Mouse (Mus musculus) lung, postnatal 0 days (tissue): Measurements from ENCODE around the gene 4930432M17Rik. TPM values are rescaled to one million over a fixed set of nuclear protein-coding genes. Genes with fewer than 3 reads are reported as not detected.

Source experiments
- ATAC-seq: fragments of 200-750 bp; cut with Nextera tagmentation; 2 replicates; pipeline ENCODE4 v1.8.0; 2017; ENCODE audit warnings: moderate library complexity
- DNase-seq: peaks from one replicate; pipeline ENCODE4 v3.0.0-alpha.2; 2016; ENCODE audit warnings: low spot score
- H3K27ac ChIP-seq: fragments of 300-500 bp; sonication (generic); 2 replicates; pipeline ENCODE4 v1.5.1; 2014; ENCODE audit warnings: antibody characterized with exemption, mild to moderate bottlenecking, low read length, mixed read lengths
- H3K27me3 ChIP-seq: fragments of 300-500 bp; sonication (generic); replicated peaks from 2 replicates; pipeline ENCODE4 v1.6.1; 2014; ENCODE audit warnings: low read length, mixed read lengths; ENCODE audit not compliant: insufficient read depth
- H3K36me3 ChIP-seq: fragments of 300-500 bp; sonication (generic); 2 replicates; pipeline ENCODE4 v1.6.1; 2014; ENCODE audit warnings: low read length, mixed read lengths; ENCODE audit not compliant: insufficient read depth
- H3K4me1 ChIP-seq: fragments of 300-500 bp; sonication (generic); 2 replicates; pipeline ENCODE4 v1.6.1; 2014; ENCODE audit warnings: antibody characterized with exemption, low read depth, low read length, mixed read lengths; ENCODE audit not compliant: insufficient read depth
- H3K4me2 ChIP-seq: fragments of 300-500 bp; sonication (generic); replicated peaks from 2 replicates; pipeline ENCODE4 v1.6.1; 2014; ENCODE audit warnings: low read depth, mild to moderate bottlenecking, low read length, moderate library complexity, mixed read lengths
- H3K4me3 ChIP-seq: fragments of 300-500 bp; sonication (generic); 2 replicates; pipeline ENCODE4 v1.5.1; 2014; ENCODE audit warnings: low read depth, low read length
- H3K9ac ChIP-seq: fragments of 300-500 bp; sonication (generic); replicated peaks from 2 replicates; pipeline ENCODE4 v1.6.1; 2014; ENCODE audit warnings: low read depth, mild to moderate bottlenecking
- H3K9me3 ChIP-seq: fragments of 300-500 bp; sonication (generic); 2 replicates; pipeline ENCODE4 v1.6.1; 2016; ENCODE audit warnings: low read length, mixed read lengths
- CTCF ChIP-seq: IDR thresholded peaks from 2 replicates; pipeline ENCODE4 v1.5.1; 2016; ENCODE audit warnings: antibody characterized with exemption, mild to moderate bottlenecking
- EP300 ChIP-seq: IDR thresholded peaks from 2 replicates; pipeline ENCODE4 v1.6.1; 2016; ENCODE audit warnings: antibody characterized with exemption, mild to moderate bottlenecking, control low read depth
- WGBS: fragments of 180-500 bp; shearing (Covaris S2); extraction: QIAGEN DNeasy Blood & Tissue Kit; methylation state at CpG from one replicate; pipeline ENCODE4 v1.1.7; 2014; 5-methylcytosine and 5-hydroxymethylcytosine counted together
- polyA plus RNA-seq: library from polyadenylated mRNA; unstranded; fragments of >200 nt; fragmentation: Nextera tagmentation; extraction: Ambion mirVana; gene quantifications from 2 replicates; pipeline ENCODE4 v1.2.1, GENCODE M21; 2015

The 4930432M17Rik gene
- polyA plus RNA-seq, 1 experiment from 2014 or later: not detected

GRCm38 (mm10) chr3:121682439-121683411 is 12.2 kb downstream of the 4930432M17Rik start:
- no peak for DNase-seq
- ATAC-seq: no peak
- Histone ChIP-seq H3K4me3 (no peak overlapping the region), H3K36me3 (no peaks in the 10 kb centered on the region), H3K4me2 (no peak overlapping the region), H3K4me1 (no peaks in the 10 kb centered on the region), H3K9me3 (no peaks in the 10 kb centered on the region), H3K27me3 (no peaks in the 10 kb centered on the region), H3K9ac (no peak overlapping the region), H3K27ac (no peak overlapping the region)
- WGBS: 67% methylated on average over 10 of the region's 10 CpGs
- TF ChIP-seq CTCF (no peak), EP300 (no peak)

- ATAC-seq (no peak), DNase-seq (no peak)
- 44% methylated on average over 4 of the region's 4 CpGs for WGBS
- Histone ChIP-seq H3K4me3 (no peak overlapping the region), H3K27me3 (no peaks in the 10 kb centered on the region), H3K4me1 (no peaks in the 10 kb centered on the region), H3K9me3 (no peaks in the 10 kb centered on the region), H3K9ac (no peak overlapping the region), H3K4me2 (no peak overlapping the region), H3K36me3 (no peaks in the 10 kb centered on the region), H3K27ac (no peak overlapping the region)
- no peak for TF ChIP-seq EP300
- no peak for TF ChIP-seq CTCF
Observed at GRCm38 (mm10) chr3:121684552-121684951, 14.0 kb downstream of the 4930432M17Rik start.

DNA sequence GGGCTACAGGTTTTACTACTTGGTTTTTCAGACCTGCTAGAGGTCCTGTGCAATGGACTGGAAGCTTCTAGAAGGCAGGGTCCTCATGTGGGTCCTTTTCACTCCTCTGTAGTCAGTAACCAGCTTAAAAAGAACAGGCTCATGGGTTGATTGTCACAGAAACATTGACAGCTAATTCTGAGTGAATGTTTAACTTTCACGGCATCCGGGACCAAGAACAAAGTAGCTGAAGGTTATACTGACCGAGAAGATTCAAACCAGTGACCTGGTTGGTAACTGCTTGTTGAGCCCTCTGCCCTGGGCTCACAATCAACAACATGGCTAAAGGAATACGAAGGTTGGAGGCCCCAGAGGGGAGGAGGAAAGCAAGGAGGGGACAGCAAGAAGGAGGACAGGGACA is 14.4 kb downstream of the 4930432M17Rik start:
- Histone ChIP-seq H3K9ac (no peak overlapping the region), H3K36me3 (no peaks in the 10 kb centered on the region), H3K27me3 (no peaks in the 10 kb centered on the region), H3K27ac (no peak overlapping the region), H3K4me1 (no peaks in the 10 kb centered on the region), H3K4me3 (no peak overlapping the region), H3K4me2 (no peak overlapping the region), H3K9me3 (no peaks in the 10 kb centered on the region)
- TF ChIP-seq EP300 (no peak), CTCF (no peak)
- no peak for ATAC-seq
- WGBS: 49% methylated on average over 4 of the region's 4 CpGs
- no peak for DNase-seq

GRCm38 (mm10) chr3:121685985-121686384 is 15.4 kb downstream of the 4930432M17Rik start:
- Histone ChIP-seq H3K9ac (no peak overlapping the region), H3K27me3 (no peaks in the 10 kb centered on the region), H3K9me3 (no peaks in the 10 kb centered on the region), H3K36me3 (no peaks in the 10 kb centered on the region), H3K27ac (no peak overlapping the region), H3K4me3 (no peak overlapping the region), H3K4me2 (no peak overlapping the region), H3K4me1 (no peaks in the 10 kb centered on the region)
- ATAC-seq (no peak), DNase-seq (no peak)
- TF ChIP-seq EP300 (no peak), CTCF (no peak)
- 67% methylated on average over 1 of the region's 1 CpGs for WGBS

DNA sequence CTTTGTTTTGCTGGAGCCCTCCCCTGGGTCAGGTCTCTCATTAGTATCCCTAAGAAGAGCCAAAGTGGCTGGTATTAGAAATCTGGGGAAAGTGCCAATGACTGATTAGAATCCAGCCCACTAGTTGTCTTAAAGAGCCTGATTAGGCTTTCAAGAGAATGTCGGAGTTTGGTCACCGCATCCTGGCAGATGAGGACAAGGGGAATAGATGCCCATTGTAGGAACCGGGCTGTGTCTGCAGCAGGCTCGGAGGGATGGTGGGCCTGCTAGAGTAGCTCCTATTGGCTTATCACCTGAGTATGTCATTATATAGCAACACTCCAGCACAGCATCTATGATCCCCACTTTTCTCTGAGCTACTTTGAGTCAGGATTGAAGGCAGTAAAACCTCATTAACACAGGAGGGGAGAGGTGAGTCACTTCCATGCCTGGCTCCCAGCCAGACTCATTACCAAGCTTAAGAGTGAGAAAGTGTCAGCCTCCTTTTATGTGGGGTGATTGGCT is 15.9 kb downstream of the 4930432M17Rik start:
- ATAC-seq (no peak), DNase-seq (no peak)
- TF ChIP-seq EP300 (no peak), CTCF (no peak)
- Histone ChIP-seq H3K9me3 (no peaks in the 10 kb centered on the region), H3K4me1 (no peaks in the 10 kb centered on the region), H3K9ac (no peak overlapping the region), H3K27ac (no peak overlapping the region), H3K36me3 (no peaks in the 10 kb centered on the region), H3K4me2 (no peak overlapping the region), H3K27me3 (no peaks in the 10 kb centered on the region), H3K4me3 (no peak overlapping the region)
- 81% methylated on average over 4 of the region's 4 CpGs for WGBS

- Histone ChIP-seq H3K9ac (no peak overlapping the region), H3K4me1 (no peaks in the 10 kb centered on the region), H3K36me3 (no peaks in the 10 kb centered on the region), H3K4me2 (no peak overlapping the region), H3K9me3 (no peaks in the 10 kb centered on the region), H3K27me3 (no peaks in the 10 kb centered on the region), H3K4me3 (no peak overlapping the region), H3K27ac (no peak overlapping the region)
- TF ChIP-seq EP300 (no peak), CTCF (no peak)
- WGBS: 57% methylated on average over 3 of the region's 3 CpGs
- DNase-seq: no peak
- no peak for ATAC-seq
Observed at GRCm38 (mm10) chr3:121687741-121688140, 17.2 kb downstream of the 4930432M17Rik start.
